Comparison of ENCODE assay signal across 16 mouse cellular contexts in genomic region chr6:141856085-141856484, GRCm38 (mm10). TPM values are rescaled to one million over a fixed set of nuclear protein-coding genes. Genes with fewer than 3 reads are reported as not detected.
DNase-seq lines count a peak whose midpoint lies in the region; ATAC-seq and TF ChIP-seq lines count a peak whose summit lies in the region.
"Had no signal": no experiment of that assay in that cellular context is flagged by ENCODE, and none has a peak within 500 bp of the region (broad histone marks: within the 10 kb centered on the region; RNA-seq: fewer than 3 reads in every experiment).

Slco1a4 (minus strand) TSS chr6:141856199.

- H3K27me3 ChIP-seq in stomach, postnatal 0 days (ENCODE audit: control insufficient read depth, insufficient read depth, low read length): no peaks in the 10 kb centered on the region
- H3K27me3 ChIP-seq: liver, embryonic 15.5 days; midbrain, embryonic 12.5 days; neural tube, embryonic 13.5 days had no signal

- intact Hi-C loops in left cerebral cortex, postnatal 36 days (cut with DNase I): loop anchor here (10.0 kb wide), 1 partner anchor 179 kb away; no protein-coding TSS in a partner anchor

- H3K9me3 ChIP-seq in stomach, postnatal 0 days (ENCODE audit: control insufficient read depth, low read length): no peaks in the 10 kb centered on the region
- H3K9me3 ChIP-seq: G1E; liver, embryonic 15.5 days; midbrain, embryonic 12.5 days; neural tube, embryonic 13.5 days had no signal

- no peaks in the 10 kb centered on the region for H3K4me1 ChIP-seq in stomach, postnatal 0 days (replicated peaks; ENCODE audit: control insufficient read depth, insufficient read depth)
- H3K4me1 ChIP-seq: liver, embryonic 15.5 days; midbrain, embryonic 12.5 days; neural tube, embryonic 13.5 days had no signal

- no peak for TF ChIP-seq CTCF in stomach, postnatal 0 days (IDR thresholded peaks at IDR 0.05; ENCODE audit: low read depth)

- no peak for ATAC-seq in cerebellum, adult (ENCODE audit: insufficient number of reproducible peaks, low FRiP score, low TSS enrichment)
- no peak for ATAC-seq in stomach, postnatal 0 days (ENCODE audit: low FRiP score, low TSS enrichment)
- ATAC-seq: activated CD4-positive, CD25-positive, alpha-beta regulatory T cell, adult 4 months had no signal

- no peak for TF ChIP-seq EP300 in stomach, postnatal 0 days (optimal IDR thresholded peaks at IDR 0.05)

- no peak within 1 kb of the TSS for H3K27ac ChIP-seq in stomach, postnatal 0 days (replicated peaks)
- H3K27ac ChIP-seq: gastrocnemius, adult 2 months; liver, embryonic 15.5 days; midbrain, embryonic 12.5 days; neural tube, embryonic 13.5 days had no signal

- no peak within 1 kb of the TSS for H3K4me2 ChIP-seq in stomach, postnatal 0 days (replicated peaks; ENCODE audit: low read depth)
- H3K4me2 ChIP-seq: liver, embryonic 15.5 days; midbrain, embryonic 12.5 days; neural tube, embryonic 13.5 days had no signal

- no peak within 1 kb of the TSS for H3K4me3 ChIP-seq in stomach, postnatal 0 days (ENCODE audit: low read depth, low read length)
- H3K4me3 ChIP-seq: gastrocnemius, adult 2 months; liver, embryonic 15.5 days; midbrain, embryonic 12.5 days; neural tube, embryonic 13.5 days had no signal

- H3K9ac ChIP-seq in stomach, postnatal 0 days (ENCODE audit: low read length): no peak within 1 kb of the TSS
- H3K9ac ChIP-seq: liver, embryonic 15.5 days; midbrain, embryonic 12.5 days; neural tube, embryonic 13.5 days had no signal

- no peaks in the 10 kb centered on the region for H3K36me3 ChIP-seq in stomach, postnatal 0 days (ENCODE audit: control insufficient read depth, insufficient read depth, low read length)
- H3K36me3 ChIP-seq: G1E; liver, embryonic 15.5 days; midbrain, embryonic 12.5 days; neural tube, embryonic 13.5 days had no signal

- WGBS in stomach, postnatal 0 days: 55% methylated on average over 2 of the region's 2 CpGs

- DNase-seq in cerebellum, postnatal 10 days: peak; percentile 53 to 59
- DNase-seq in kidney, postnatal 10 days: peak; percentile 25
- DNase-seq in kidney, adult 11 months: no peak
- DNase-seq in lung, postnatal 14 days: peak; percentile 6
- no peak for DNase-seq in lung, postnatal 4 days
- no peak for DNase-seq in left cerebral cortex, postnatal 36 days (ENCODE audit: low spot score in 2 of 2)
- DNase-seq in stomach, postnatal 0 days (ENCODE audit: low spot score): no peak
- DNase-seq: gastrocnemius, adult 2 months; thymus, postnatal 25 days had no signal

RNA-seq across cellular contexts. Expression of gene Slco1a4, which starts in this region (rescaled TPM):
- total RNA-seq in left cerebral cortex, postnatal 36 days (2021): 10 to 100 TPM; 50.2 to 51.1 TPM
- 0.02 TPM in 1 of 2 replicates, not detected in the other for polyA plus RNA-seq in stomach, postnatal 0 days (2015; fragmentation: Nextera tagmentation; extraction: Ambion mirVana)
- polyA plus RNA-seq: G1E; hindbrain, embryonic 11.5 days; liver, embryonic 15.5 days; midbrain, embryonic 12.5 days had no signal

Comparison
In these comparisons a context has a peak if more than half of its experiments do, and no peak if none do; other contexts are left out.
1. DNase-seq: peak in cerebellum, postnatal 10 days (2 of 2), kidney, postnatal 10 days (single experiment) and lung, postnatal 14 days (single experiment); none in kidney, adult 11 months (single experiment), lung, postnatal 4 days (0 of 2), left cerebral cortex, postnatal 36 days (0 of 2) and stomach, postnatal 0 days (single experiment).